Mouse (Mus musculus): ENCODE results near the gene Gclm. TPM values are rescaled to one million over a fixed set of nuclear protein-coding genes. Genes with fewer than 3 reads are reported as not detected.
A peak's percentile ranks its signal among the peaks of the same experiment; 100 is the strongest.
"Not testable (repeated sequence)": the region's sequence is repeated elsewhere in the genome, so short reads cannot be mapped to it uniquely, and the experiment has no call there.

Gclm gene
- polyA plus RNA-seq, 1 experiment, result 23.2 TPM

- H3K4me3 ChIP-seq, result peak overlapping the region; percentile 37
- TF ChIP-seq SRF (IDR thresholded peaks at IDR 0.05; ENCODE audit: control insufficient read depth, insufficient read length, low read depth) (no peak), TCF12 (IDR thresholded peaks at IDR 0.05; ENCODE audit: insufficient read depth, poor library complexity, severe bottlenecking) (no peak), REST (IDR thresholded peaks at IDR 0.05; ENCODE audit: insufficient read depth, insufficient read length) (no peak), MAX (IDR thresholded peaks at IDR 0.05; ENCODE audit: low read depth) (no peak), POLR2AphosphoS2 (IDR thresholded peaks at IDR 0.05; ENCODE audit: insufficient read length, low read depth) (no peak)
- peak overlapping the region; percentile 75 for H3K4me2 ChIP-seq (ENCODE audit: low read depth)
- no peaks in the 10 kb centered on the region for H3K27me3 ChIP-seq (ENCODE audit: control insufficient read depth, insufficient read depth, insufficient read length)
- H3K79me2 ChIP-seq (ENCODE audit: control insufficient read depth, insufficient read depth), result peaks cover 50% of the 10 kb centered on the region
- no peaks in the 10 kb centered on the region for H3K36me3 ChIP-seq (ENCODE audit: control insufficient read depth, insufficient read depth)
- no peak overlapping the region for H3ac ChIP-seq (ENCODE audit: control insufficient read depth, insufficient read length)
Measured at GRCm38 (mm10) chr3:122246986-122247767, 1.8 kb downstream of the Gclm start.

GRCm38 (mm10) chr3:122247768-122248100, 2.4 kb downstream of the Gclm start:
- Histone ChIP-seq H3K36me3 (ENCODE audit: control insufficient read depth, insufficient read depth) (no peaks in the 10 kb centered on the region), H3ac (ENCODE audit: control insufficient read depth, insufficient read length) (no peak overlapping the region)

GRCm38 (mm10) chr3:122252466-122253253, 7.3 kb downstream of the Gclm start:
- TF ChIP-seq POLR2A (IDR thresholded peaks at IDR 0.05; ENCODE audit: insufficient read length, low read depth) (no peak), E2F4 (IDR thresholded peaks at IDR 0.05; ENCODE audit: insufficient read depth) (no peak), MYOD1 (IDR thresholded peaks at IDR 0.05; ENCODE audit: control insufficient read depth in 1 of 3, insufficient read length in 2 of 3, low read depth in 2 of 3) (no peak)
- Histone ChIP-seq H3K27me3 (ENCODE audit: control insufficient read depth, insufficient read depth, insufficient read length) (no peaks in the 10 kb centered on the region), H3K4me3 (no peak overlapping the region), H3ac (ENCODE audit: control insufficient read depth, insufficient read length) (no peak overlapping the region), H3K36me3 (ENCODE audit: control insufficient read depth, insufficient read depth) (no peaks in the 10 kb centered on the region), H3K4me2 (ENCODE audit: low read depth) (no peak overlapping the region), H3K79me2 (ENCODE audit: control insufficient read depth, insufficient read depth) (peaks cover 47% of the 10 kb centered on the region)

More at GRCm38 (mm10) chr3:122247768-122248100, 2.4 kb downstream of the Gclm start:
- Histone ChIP-seq H3K27me3 (ENCODE audit: control insufficient read depth, insufficient read depth, insufficient read length) (no peaks in the 10 kb centered on the region), H3K79me2 (ENCODE audit: control insufficient read depth, insufficient read depth) (peaks cover 54% of the 10 kb centered on the region), H3K4me2 (ENCODE audit: low read depth) (peak overlapping the region; percentile 75), H3K4me3 (peak overlapping the region; percentile 37)
- TF ChIP-seq REST (IDR thresholded peaks at IDR 0.05; ENCODE audit: insufficient read depth, insufficient read length) (no peak), TCF3 (IDR thresholded peaks at IDR 0.05; ENCODE audit: insufficient read length, low read depth) (no peak), POLR2AphosphoS2 (IDR thresholded peaks at IDR 0.05; ENCODE audit: insufficient read length, low read depth) (no peak)

- not testable (repeated sequence) for H3K4me3 ChIP-seq; H3K27me3 ChIP-seq (ENCODE audit: control insufficient read depth, insufficient read depth, insufficient read length); H3K36me3 ChIP-seq (ENCODE audit: control insufficient read depth, insufficient read depth); H3K4me2 ChIP-seq (ENCODE audit: low read depth); H3ac ChIP-seq (ENCODE audit: control insufficient read depth, insufficient read length)
- H3K79me2 ChIP-seq (ENCODE audit: control insufficient read depth, insufficient read depth), result peaks cover 34% of the 10 kb centered on the region
Measured at GRCm38 (mm10) chr3:122254050-122254449, 8.7 kb downstream of the Gclm start.

- Histone ChIP-seq H3K4me3 (no peak overlapping the region), H3K4me2 (ENCODE audit: low read depth) (no peak overlapping the region), H3K27me3 (ENCODE audit: control insufficient read depth, insufficient read depth, insufficient read length) (no peaks in the 10 kb centered on the region), H3K36me3 (ENCODE audit: control insufficient read depth, insufficient read depth) (no peaks in the 10 kb centered on the region), H3ac (ENCODE audit: control insufficient read depth, insufficient read length) (no peak overlapping the region), H3K79me2 (ENCODE audit: control insufficient read depth, insufficient read depth) (peaks cover 8% of the 10 kb centered on the region)
- no peak for TF ChIP-seq REST (IDR thresholded peaks at IDR 0.05; ENCODE audit: insufficient read depth, insufficient read length)
- TF ChIP-seq POLR2A (IDR thresholded peaks at IDR 0.05; ENCODE audit: insufficient read length, low read depth), result no peak
- no peak for TF ChIP-seq CEBPB (IDR thresholded peaks at IDR 0.05; ENCODE audit: insufficient read depth, poor library complexity, severe bottlenecking)
- no peak for TF ChIP-seq POLR2AphosphoS2 (IDR thresholded peaks at IDR 0.05; ENCODE audit: insufficient read length, low read depth)
- TF ChIP-seq TCF3 (IDR thresholded peaks at IDR 0.05; ENCODE audit: insufficient read length, low read depth), result no peak
- TF ChIP-seq USF1 (IDR thresholded peaks at IDR 0.05; ENCODE audit: low read depth), result no peak
- TF ChIP-seq E2F4 (IDR thresholded peaks at IDR 0.05; ENCODE audit: insufficient read depth), result no peak
- no peak for TF ChIP-seq MYOD1 (IDR thresholded peaks at IDR 0.05; ENCODE audit: control insufficient read depth in 1 of 3, insufficient read length in 2 of 3, low read depth in 2 of 3)
- no peak for TF ChIP-seq MAX (IDR thresholded peaks at IDR 0.05; ENCODE audit: low read depth)
- TF ChIP-seq SRF (IDR thresholded peaks at IDR 0.05; ENCODE audit: control insufficient read depth, insufficient read length, low read depth), result no peak
- no peak for TF ChIP-seq TCF12 (IDR thresholded peaks at IDR 0.05; ENCODE audit: insufficient read depth, poor library complexity, severe bottlenecking)
- TF ChIP-seq MYOG (IDR thresholded peaks at IDR 0.05; ENCODE audit: control insufficient read depth in 1 of 3, insufficient read depth in 1 of 3, insufficient read length in 2 of 3, low read depth in 2 of 3), result no peak
Measured at GRCm38 (mm10) chr3:122269986-122270385, 24.6 kb downstream of the Gclm start.

- H3K4me3 ChIP-seq; H3ac ChIP-seq (ENCODE audit: control insufficient read depth, insufficient read length); H3K27me3 ChIP-seq (ENCODE audit: control insufficient read depth, insufficient read depth, insufficient read length); H3K4me2 ChIP-seq (ENCODE audit: low read depth); H3K36me3 ChIP-seq (ENCODE audit: control insufficient read depth, insufficient read depth): not testable (repeated sequence)
- H3K79me2 ChIP-seq (ENCODE audit: control insufficient read depth, insufficient read depth), result peaks cover 34% of the 10 kb centered on the region
Measured at GRCm38 (mm10) chr3:122272565-122272964, 27.2 kb downstream of the Gclm start.

All from myocyte (in vitro differentiated cells).